Mouse (Mus musculus): ENCODE data around the gene Gpr152.

DNA sequence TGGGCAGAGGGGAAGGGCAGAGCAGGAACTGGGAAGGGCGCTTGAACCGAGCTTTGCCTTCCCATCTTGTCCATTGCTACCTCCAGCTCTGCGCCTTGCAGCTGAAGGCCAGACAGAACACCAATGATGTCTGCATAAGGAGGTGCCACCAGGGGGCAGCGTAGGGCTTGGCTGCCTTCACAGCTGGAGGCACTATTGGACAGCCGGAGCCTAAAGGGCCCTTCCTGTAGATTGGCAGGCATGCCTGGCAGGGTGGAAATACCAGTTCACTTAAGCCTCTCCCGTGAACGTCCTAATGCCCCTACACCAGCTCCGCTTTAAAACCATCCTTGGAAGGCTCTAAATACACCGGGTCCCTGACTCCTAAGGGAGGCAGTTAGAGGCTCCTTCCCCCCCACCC is 40.5 kb upstream of the Gpr152 start:
- TF ChIP-seq EP300 (IDR thresholded peaks at IDR 0.05; ENCODE audit: low read depth) (no peak), CTCF (IDR thresholded peaks at IDR 0.05; ENCODE audit: low read depth) (peak; percentile 100)

Measured in liver, postnatal 0 days (tissue).